Mouse (Mus musculus) embryo, embryonic 9.5 days (tissue): ENCODE data around the gene Tmem74b.

Source experiments
- DNase-seq: peaks from one replicate; pipeline ENCODE4 v3.0.0-alpha.2; 2017; ENCODE audit errors: extremely low spot score

Gene Tmem74b

DNA sequence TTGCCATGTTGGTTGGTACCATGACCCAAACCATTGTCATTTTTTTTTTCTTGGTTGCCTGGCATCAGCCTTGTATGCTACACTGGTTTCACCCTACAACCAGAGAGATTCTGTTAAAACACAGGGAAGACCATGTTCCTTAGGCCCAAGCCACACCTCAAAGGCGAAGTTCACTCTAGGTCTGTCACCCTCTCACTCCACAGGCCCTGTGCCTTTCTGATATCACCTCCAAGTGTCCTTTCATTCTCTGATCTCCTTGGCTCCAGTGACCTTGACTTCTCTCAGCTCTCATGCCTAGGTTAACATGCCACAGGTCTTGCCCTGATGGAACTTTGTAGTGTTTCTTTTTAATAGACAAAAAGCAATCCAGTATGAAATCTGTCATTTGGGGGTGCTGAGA, 40.3 kb downstream of the Tmem74b start:
- DNase-seq = no peak

DNA sequence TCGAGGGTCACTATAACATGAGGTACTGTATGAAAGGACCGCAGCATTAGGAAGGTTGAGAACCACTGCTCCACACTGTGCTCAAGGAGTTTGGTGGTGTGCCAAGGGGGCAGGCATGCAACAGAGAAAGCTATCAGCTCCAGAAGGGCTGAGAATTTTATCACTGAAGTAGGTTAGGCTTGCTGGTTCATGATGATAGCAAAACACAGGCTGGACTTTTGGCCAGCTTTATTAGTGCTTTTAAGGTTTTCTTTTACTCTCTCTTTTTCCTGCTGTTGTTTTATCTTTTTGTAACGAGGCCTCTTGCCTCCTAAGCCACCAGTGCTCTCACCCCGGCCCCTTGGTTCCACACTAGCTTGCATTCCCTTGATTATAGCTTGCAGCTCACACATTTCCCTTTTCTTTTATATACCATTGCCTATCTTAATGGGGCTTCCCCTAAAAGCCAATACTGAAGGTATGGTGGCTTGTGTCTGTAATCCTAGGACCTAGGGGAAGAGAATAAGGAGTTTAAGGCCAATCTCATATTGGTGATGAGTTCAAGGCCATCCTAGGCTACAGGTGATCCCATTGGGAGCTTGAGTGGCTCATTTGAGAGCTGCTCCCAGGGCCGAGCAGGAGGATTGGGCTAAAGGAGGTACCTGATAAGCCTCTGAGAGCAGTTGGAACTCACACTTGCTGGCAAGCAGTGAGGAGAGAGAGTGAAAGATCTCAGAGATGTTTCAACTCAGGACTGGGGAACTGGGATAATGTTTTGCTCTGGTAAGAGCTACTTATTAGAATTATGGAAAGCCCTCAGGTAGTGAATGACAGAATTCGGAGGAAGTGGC, 41.3 kb downstream of the Tmem74b start:
- DNase-seq = no peak

DNA sequence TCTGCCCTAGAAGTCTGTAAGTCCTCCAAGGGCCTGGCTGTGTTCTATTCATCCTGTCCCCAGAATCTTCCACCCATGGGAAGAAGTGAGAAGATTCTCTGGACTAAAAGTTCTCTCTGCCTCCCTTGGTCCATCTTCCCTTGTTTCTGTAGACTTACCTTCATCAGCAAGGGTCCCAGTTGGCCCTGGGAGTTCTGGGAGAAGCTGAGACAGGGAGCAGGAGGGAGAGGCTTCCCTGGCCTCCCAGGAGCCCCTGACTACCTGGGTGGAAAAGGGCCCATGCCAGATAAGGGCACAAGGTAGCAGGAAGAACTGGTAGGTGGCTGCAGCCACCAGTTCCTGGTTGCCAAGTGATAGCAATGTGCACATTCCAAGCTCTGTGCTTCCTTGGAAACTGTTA, 42.0 kb downstream of the Tmem74b start, which contains the start of gene Psmf1:
Psmf1 (minus strand) TSS at position 342 of the 400 bp plus-strand sequence.
- DNase-seq = no peak

DNA sequence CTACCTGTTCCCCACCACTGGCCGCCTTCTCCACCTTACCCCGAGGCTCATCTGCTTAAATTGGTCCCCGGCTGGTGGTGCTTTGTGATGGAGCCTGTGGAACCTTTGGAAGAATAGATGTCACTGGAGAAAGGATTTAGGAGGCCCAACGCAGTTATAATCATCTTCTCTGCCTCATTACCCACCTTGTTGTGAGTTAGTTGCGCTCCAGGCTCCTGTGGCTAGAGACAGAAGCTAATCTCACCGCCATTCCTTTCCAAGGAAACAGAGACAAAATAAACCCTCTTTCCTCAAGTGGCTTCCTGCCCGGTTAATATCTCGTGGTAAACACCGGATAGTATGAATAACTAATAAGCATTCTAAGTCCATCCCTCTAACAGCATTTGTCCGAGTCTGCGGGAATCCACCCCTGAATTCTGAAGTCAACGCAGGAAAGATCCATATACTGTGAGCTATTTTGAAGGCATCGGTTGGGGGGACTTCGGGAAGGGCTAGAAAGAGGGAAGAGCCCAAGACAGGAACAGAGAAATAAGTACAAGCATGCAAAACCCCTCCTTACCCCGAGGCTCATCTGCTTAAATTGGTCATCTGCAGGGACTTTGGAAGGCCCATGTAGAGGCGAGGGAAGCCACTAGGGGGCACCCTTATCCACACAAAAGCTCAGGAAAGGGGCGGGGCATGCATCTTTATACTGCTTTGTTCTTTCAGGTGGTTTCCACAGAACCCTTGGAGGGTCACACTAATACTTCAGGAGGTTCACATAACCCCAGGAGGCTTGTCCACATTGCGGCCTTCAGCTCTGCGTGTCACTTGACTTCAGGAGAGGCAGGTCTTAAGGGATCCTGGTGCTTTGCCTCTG, 46.3 kb downstream of the Tmem74b start:
- peak; percentile 84 for DNase-seq

DNA sequence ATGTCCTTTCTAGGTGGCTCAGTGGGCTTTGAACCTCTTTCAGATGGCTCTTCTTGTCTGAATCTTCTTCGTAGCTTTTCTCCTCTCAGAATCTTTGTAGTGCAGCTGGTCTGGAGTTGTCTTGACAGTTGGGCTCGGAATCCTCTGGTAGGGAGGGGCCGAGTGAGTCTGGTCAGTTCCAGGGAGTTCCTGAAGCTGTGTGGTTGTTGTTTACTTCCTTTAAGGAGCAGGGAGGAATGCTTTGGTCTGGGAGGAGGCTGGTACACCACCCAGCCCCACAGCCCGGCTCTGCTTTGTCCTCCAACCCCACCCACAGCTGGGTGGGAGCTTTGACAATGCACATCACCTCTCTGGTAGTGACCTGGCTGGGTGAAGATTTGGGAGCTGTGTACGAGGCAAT, 49.5 kb downstream of the Tmem74b start:
- no peak for DNase-seq

DNA sequence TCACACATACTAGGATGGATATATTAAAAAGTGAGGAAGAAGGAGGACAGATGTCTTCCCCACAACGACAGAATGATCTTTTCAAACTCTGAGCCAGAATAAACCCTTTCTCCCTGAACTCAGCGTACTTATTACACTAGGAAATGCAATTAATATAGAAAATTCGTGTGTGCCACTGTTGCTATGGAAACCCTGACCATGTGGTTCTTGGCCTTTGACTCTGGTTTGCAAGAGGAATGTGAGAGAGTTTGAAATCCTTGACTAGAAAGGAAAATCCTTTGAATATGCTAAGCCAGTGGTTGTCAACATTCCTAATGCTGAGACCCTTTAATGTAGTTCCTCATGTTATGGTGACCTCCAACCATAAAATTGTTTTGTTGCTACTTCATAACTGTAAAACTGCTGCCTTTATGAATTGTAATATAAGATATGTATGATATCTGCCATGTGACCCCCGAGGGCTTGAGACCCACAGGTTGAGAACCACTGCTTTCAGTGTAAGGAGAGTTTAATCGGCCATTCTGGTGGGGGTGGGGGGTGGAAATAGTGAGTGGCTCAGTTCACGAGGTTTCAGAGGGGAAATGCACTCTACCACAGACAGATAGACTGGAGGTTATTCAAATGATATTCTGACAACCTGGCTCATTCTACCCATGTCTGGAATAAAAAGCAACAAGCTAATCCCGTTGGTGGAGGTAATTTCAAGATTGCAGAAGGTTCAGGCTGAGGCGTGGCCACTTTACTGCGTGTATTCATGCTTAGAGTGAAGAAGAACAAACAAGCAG, 54.7 kb downstream of the Tmem74b start:
- DNase-seq = no peak

DNA sequence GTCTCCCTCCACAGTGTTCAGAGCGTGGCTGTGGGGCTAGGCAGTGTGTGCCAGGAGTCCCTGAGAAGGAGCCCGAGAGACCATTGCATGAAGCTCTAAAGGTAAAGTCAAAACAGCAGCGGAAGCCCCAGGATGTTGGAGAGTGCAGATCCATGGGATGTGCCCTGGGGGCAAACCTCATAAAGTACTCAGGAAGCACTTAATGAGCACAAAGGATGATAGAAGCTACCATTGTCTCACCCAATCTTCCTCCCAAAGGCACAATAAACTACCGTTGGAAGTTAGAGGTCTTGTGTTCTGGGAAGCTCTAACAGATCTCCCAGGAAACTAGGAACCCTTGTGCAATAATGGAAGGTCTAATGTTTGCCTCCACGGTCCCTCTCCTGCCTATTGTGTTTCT, 55.6 kb downstream of the Tmem74b start:
- no peak for DNase-seq

DNA sequence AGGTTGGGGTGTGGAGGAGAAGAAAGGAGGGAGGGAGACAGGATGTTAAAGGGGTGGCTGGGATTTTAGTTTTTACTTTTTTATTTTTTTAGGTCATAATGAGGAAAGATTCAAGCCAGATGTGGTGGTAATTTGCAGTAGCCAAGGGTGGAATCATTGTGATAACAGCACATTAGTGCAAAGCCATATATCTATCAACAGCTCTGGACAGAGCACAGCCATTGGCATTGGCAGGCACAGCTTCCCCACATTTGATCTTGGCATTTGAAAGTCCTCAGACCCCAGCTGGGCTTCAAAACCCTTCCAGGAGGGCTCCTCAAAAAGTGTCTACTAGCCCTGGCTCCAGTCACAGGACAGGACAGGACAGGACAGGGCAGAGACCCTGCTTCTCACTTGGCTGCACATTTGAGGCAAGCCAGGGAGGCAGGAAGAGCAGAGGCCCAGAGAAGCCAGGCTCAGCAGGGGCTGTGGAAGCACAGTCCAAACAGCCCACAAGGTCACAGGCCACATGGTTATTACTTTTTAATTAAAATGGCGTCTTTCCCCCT, 57.1 kb downstream of the Tmem74b start:
- DNase-seq = no peak
